In genomic region chr4:123750152-123750651, GRCm38 (mm10) we compare ENCODE assay signal across 8 mouse cellular contexts. TPM values are rescaled to one million over a fixed set of nuclear protein-coding genes. Genes with fewer than 3 reads are reported as not detected.
DNase-seq lines count a peak whose midpoint lies in the region; ATAC-seq lines count a peak whose summit lies in the region.

Gene Akirin1, minus strand, starts transcription at chr4:123750345.

- H3K4me1 ChIP-seq in hindbrain, embryonic 11.5 days (replicated peaks; ENCODE audit: control insufficient read depth, insufficient read depth, low read length): peaks cover 4% of the 10 kb centered on the region; the same call in 1 of the 2 replicates

- peak; percentile 95 for DNase-seq in MN1 (ENCODE audit: low spot score)
- peak; percentile 98 for DNase-seq in cerebellum, adult 9-10 months
- peak; percentile 89 to 98 for DNase-seq in frontal cortex, adult 2 months (ENCODE audit: extremely low spot score in 1 of 2, low spot score in 1 of 2)
- DNase-seq in hindbrain, embryonic 11.5 days (ENCODE audit: low spot score): peak; percentile 98
- peak; percentile 98 to 99 for DNase-seq in layer of hippocampus, postnatal 10 days (ENCODE audit: low spot score in 2 of 2)
- peak; percentile 98 for DNase-seq in lung, postnatal 10 days
- DNase-seq in ovary, postnatal 36 days (ENCODE audit: low spot score): peak; percentile 99
- DNase-seq in thymus, postnatal 25 days: peak; percentile 99

- H3K4me3 ChIP-seq in hindbrain, embryonic 11.5 days (ENCODE audit: low read depth, low read length): peak within 1 kb of the TSS; percentile 92

- H3K9ac ChIP-seq in hindbrain, embryonic 11.5 days (ENCODE audit: low read depth, low read length): peak within 1 kb of the TSS; percentile 70

- H3K27ac ChIP-seq in hindbrain, embryonic 11.5 days (ENCODE audit: low read depth, low read length): peak within 1 kb of the TSS; percentile 86

- under 1% methylated on average over 43 of the region's 46 CpGs for WGBS in hindbrain, embryonic 11.5 days

- H3K9me3 ChIP-seq in hindbrain, embryonic 11.5 days (ENCODE audit: control insufficient read depth, low read length): no peaks in the 10 kb centered on the region

- H3K4me2 ChIP-seq in hindbrain, embryonic 11.5 days (replicated peaks; ENCODE audit: low read depth, low read length): peak within 1 kb of the TSS; percentile 59

- no peaks in the 10 kb centered on the region for H3K27me3 ChIP-seq in hindbrain, embryonic 11.5 days (ENCODE audit: control insufficient read depth, insufficient read depth, low read length)

- ATAC-seq in hindbrain, embryonic 11.5 days (ENCODE audit: low FRiP score): peak; percentile 99

- no peaks in the 10 kb centered on the region for H3K36me3 ChIP-seq in hindbrain, embryonic 11.5 days (ENCODE audit: control insufficient read depth, insufficient read depth, low read length)

RNA-seq across cellular contexts. Expression of gene Akirin1, which starts in this region (rescaled TPM):
- polyA plus RNA-seq in frontal cortex, adult 2 months (2012; rRNA removed): 50.9 and 52.4 TPM in 2 replicates
- 104 and 107 TPM in 2 replicates for polyA plus RNA-seq in hindbrain, embryonic 11.5 days (2014; fragmentation: Nextera tagmentation; extraction: Ambion mirVana)
- total RNA-seq in layer of hippocampus, postnatal 10 days (2021): 10 to 100 TPM; 57.8 to 77.0 TPM

Comparison
In these comparisons a context has a peak if more than half of its experiments do, and no peak if none do; other contexts are left out.
1. Peak in every context shown above with its lines: DNase-seq, ATAC-seq, H3K4me3 ChIP-seq and H3K27ac ChIP-seq.